Mouse (Mus musculus) cortical plate, adult 2 months (tissue): ENCODE data around the gene Tdrd1.

Source experiments
- CTCF ChIP-seq: fragments of 200-500 bp; IDR thresholded peaks from 2 replicates; pipeline ENCODE4 v1.5.1; 2011; ENCODE audit warnings: mild to moderate bottlenecking, control low read depth, low read length; ENCODE audit not compliant: insufficient read depth; ENCODE audit errors: extremely low read depth
- POLR2A ChIP-seq: fragments of 200-500 bp; IDR thresholded peaks from 2 replicates; pipeline ENCODE4 v1.6.1; 2011; ENCODE audit warnings: mild to moderate bottlenecking, low read length, control low read depth; ENCODE audit not compliant: insufficient read depth; ENCODE audit errors: extremely low read depth

GRCm38 (mm10) chr19:56813360-56813759 is 12.6 kb upstream of the Tdrd1 start:
- no peak for TF ChIP-seq CTCF
- TF ChIP-seq POLR2A, result no peak
